Mouse (Mus musculus): ENCODE results near the gene Melk.

The Melk gene

DNA sequence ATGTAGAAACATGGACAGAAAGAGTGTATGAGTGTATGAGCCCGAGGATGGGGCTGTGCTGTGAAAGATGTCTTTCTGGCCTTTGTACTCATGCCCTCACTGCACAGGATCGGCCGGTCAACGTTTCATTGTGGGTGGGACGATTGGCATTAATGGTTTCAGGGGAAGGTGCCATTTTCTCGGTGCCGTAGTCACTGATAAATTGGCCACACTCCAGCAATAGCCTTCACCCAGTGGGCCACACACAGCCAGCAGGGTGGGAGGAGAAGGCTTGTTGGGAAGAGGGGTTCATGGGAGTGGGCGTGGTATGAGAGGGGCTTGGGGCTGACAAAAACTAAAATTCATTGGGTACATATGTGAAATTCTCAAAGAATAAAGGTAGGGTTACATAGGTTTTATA is 34.3 kb downstream of the Melk start:
- no peak for DNase-seq

GRCm38 (mm10) chr4:44361670-44362069 is 61.0 kb downstream of the Melk start:
- DNase-seq = no peak

DNA sequence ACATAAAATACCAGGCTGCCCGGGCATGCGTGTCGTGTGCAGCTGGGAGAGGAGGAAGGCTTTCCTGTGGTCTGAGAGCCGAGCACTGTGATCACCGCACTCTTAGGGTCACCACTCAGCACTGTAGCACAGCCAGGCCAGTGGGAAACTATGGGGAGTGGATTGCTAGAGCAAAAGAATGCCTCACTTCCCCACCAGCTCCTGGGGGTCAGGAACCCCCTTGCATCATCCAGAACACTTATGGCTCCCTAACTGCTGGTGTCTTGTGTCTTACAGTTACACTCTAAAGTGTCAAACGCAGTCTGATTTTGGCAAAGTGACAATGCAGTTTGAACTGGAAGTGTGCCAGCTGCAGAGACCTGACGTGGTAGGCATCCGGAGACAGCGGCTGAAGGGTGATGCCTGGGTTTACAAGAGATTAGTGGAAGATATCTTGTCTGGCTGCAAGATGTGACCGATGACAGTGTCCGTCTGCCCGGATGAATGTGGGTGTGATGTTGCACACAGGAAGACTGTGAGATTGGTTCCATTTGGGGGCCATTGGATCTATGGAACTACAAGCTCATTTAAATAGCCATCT is 62.8 kb downstream of the Melk start:
- DNase-seq = no peak

GRCm38 (mm10) chr4:44392231-44393216 is 91.8 kb downstream of the Melk start:
- DNase-seq = no peak

- DNase-seq = peak in 1 of 2 experiments; percentile 3
These were observed 101.9 kb downstream of the Melk start for GRCm38 (mm10) chr4:44402607-44403006.

DNA sequence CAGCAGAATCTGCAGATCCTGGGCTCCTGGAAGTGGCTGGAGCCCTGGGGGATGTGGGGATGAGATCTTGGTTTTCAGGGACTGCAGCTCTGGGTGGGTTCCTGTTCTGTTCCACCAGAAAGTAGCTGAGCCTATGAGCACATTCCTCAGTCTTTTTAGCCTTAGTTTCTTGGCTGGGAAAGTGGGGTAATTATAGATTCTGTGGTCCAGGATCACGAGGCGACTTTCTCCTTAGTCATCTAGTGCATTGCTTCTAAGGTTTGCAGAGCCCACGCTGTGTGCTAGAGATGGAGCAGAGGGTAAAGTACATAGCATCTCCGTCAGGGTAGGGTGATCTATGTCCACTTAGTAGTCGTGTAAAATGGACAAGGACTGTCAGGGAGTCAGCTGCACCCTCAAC is 103.8 kb downstream of the Melk start:
- DNase-seq = no peak

Data from thymus, adult 18-20 months (tissue).